Mouse (Mus musculus) inflammation-experienced regulatory T-cells, adult 6 months (primary cell): ENCODE measurements around the gene Rnase10. TPM values are rescaled to one million over a fixed set of nuclear protein-coding genes. Genes with fewer than 3 reads are reported as not detected.
"Not testable (repeated sequence)": the region's sequence is repeated elsewhere in the genome, so short reads cannot be mapped to it uniquely, and the experiment has no call there.

Experiments
- ATAC-seq: one replicate; pipeline ENCODE4 v1.8.0; 2017
- polyA plus RNA-seq, 3 experiments: library from polyadenylated mRNA; unstranded; fragments of 100-300 nt; shearing (Covaris generic); gene quantifications; one replicate each; pipeline ENCODE4 v1.2.1; 2017

The Rnase10 gene
- not detected for polyA plus RNA-seq

GRCm38 (mm10) chr14:51007152-51007801 lies at the start of gene Rnase10:
Gene Rnase10 (plus strand): TSS chr14:51007751.
- no peak for ATAC-seq

- ATAC-seq = not testable (repeated sequence)
Observed at GRCm38 (mm10) chr14:50958289-50958995, 49.1 kb upstream of the Rnase10 start.

- ATAC-seq = no peak
Observed at GRCm38 (mm10) chr14:50968216-50968980, 39.2 kb upstream of the Rnase10 start.

GRCm38 (mm10) chr14:50969041-50969440 lies 38.5 kb upstream of the Rnase10 start:
- ATAC-seq = no peak

- ATAC-seq = no peak
Observed at GRCm38 (mm10) chr14:50969558-50970544, 37.7 kb upstream of the Rnase10 start.

- no peak for ATAC-seq
Observed at GRCm38 (mm10) chr14:50970822-50971221, 36.7 kb upstream of the Rnase10 start.

- not testable (repeated sequence) for ATAC-seq
Observed at GRCm38 (mm10) chr14:50973054-50973453, 34.5 kb upstream of the Rnase10 start.

GRCm38 (mm10) chr14:50973700-50974099 lies 33.9 kb upstream of the Rnase10 start:
- no peak for ATAC-seq

- no peak for ATAC-seq
Observed at GRCm38 (mm10) chr14:50975001-50975400, 32.5 kb upstream of the Rnase10 start.

- no peak for ATAC-seq
Observed at GRCm38 (mm10) chr14:50976674-50977073, 30.9 kb upstream of the Rnase10 start.

- not testable (repeated sequence) for ATAC-seq
Observed at GRCm38 (mm10) chr14:50978451-50978850, 29.1 kb upstream of the Rnase10 start.

- no peak for ATAC-seq
Observed at GRCm38 (mm10) chr14:50979631-50980030, 27.9 kb upstream of the Rnase10 start.

GRCm38 (mm10) chr14:50981207-50981606 lies 26.3 kb upstream of the Rnase10 start:
- peak; percentile 88 for ATAC-seq

GRCm38 (mm10) chr14:50981837-50982236 lies 25.7 kb upstream of the Rnase10 start:
- ATAC-seq = no peak

GRCm38 (mm10) chr14:50987668-50988067 lies 19.9 kb upstream of the Rnase10 start:
- no peak for ATAC-seq

GRCm38 (mm10) chr14:50991037-50991436 lies 16.5 kb upstream of the Rnase10 start:
- ATAC-seq = peak; percentile 98

- peak; percentile 29 for ATAC-seq
Observed at GRCm38 (mm10) chr14:50997088-50997487, 10.5 kb upstream of the Rnase10 start.

- ATAC-seq = peak; percentile 69
Observed at GRCm38 (mm10) chr14:50997999-50998666, 9.4 kb upstream of the Rnase10 start.

- ATAC-seq = no peak
Observed at GRCm38 (mm10) chr14:51007914-51008713, 563 bp downstream of the Rnase10 start.

- no peak for ATAC-seq
Observed at GRCm38 (mm10) chr14:51008781-51009180, 1.2 kb downstream of the Rnase10 start.

GRCm38 (mm10) chr14:51009572-51009971 lies 2.0 kb downstream of the Rnase10 start:
- no peak for ATAC-seq
